Mouse (Mus musculus) kidney, postnatal 25 days (tissue): ENCODE results near the gene Dtd2.

ENCODE experiments used
- DNase-seq, 2 experiments: peaks; one replicate each; pipeline ENCODE4 v3.0.0; 2021; ENCODE audit warnings: mixed read lengths in 2 of 2

Gene Dtd2

DNA sequence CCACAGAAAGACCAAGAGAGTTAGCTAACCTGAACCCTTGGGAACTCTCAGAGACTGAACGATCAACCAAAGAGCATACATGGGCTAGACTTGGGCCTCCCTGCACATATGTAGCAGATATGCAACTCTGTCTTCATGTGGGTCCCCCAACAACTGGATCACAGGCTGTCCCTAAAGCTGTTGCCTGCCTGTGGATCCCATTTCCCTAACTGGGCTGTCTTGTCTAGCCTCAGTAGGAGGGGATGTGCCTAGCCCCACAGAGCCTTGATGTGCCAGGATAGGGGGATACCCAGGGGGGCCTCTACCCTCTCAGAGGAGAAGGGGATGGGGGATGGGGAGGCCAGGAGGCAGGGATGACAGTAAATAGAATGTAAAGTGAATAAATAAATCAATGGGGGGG, 22.7 kb downstream of the Dtd2 start:
- DNase-seq = no peak

DNA sequence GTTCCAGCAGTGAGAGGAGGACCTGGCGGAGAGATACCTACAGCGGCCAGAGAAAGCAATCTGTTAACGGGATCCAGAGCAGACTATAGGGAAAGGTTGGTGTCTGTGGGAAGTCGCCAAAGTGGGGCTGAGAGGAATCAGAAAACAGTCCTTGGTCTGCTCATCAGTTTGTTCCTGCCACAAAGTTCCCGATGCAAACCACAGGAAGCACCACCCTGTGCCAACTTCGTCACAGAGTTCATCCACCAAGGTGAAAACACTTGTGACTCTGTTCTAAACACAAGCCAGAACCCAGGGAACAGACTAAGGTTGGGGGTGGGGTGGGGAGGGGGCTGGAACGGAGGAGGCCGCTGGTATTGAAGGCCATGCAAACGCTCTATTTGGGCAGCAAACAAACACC, 29.8 kb downstream of the Dtd2 start:
- DNase-seq = no peak

DNA sequence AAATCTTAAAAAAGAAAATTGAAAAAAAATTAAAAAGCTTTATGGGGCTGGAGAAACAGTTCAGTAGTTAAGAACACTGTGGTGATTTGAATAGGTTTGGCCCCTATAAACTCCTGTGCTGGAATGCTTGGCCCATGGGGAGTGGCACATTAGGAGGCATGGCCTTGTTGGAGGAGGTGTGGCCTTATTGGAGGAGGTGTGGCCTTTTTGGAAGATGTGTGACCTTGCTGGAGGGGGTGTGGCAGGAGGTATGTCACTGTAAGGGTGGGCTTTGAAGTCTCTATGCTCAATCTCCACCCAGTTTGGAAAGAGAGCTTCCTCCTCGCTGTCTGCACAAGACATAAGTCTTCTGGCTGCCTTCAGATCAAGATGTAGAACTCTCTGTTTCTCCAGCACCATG, 31.9 kb downstream of the Dtd2 start:
- no peak for DNase-seq

DNA sequence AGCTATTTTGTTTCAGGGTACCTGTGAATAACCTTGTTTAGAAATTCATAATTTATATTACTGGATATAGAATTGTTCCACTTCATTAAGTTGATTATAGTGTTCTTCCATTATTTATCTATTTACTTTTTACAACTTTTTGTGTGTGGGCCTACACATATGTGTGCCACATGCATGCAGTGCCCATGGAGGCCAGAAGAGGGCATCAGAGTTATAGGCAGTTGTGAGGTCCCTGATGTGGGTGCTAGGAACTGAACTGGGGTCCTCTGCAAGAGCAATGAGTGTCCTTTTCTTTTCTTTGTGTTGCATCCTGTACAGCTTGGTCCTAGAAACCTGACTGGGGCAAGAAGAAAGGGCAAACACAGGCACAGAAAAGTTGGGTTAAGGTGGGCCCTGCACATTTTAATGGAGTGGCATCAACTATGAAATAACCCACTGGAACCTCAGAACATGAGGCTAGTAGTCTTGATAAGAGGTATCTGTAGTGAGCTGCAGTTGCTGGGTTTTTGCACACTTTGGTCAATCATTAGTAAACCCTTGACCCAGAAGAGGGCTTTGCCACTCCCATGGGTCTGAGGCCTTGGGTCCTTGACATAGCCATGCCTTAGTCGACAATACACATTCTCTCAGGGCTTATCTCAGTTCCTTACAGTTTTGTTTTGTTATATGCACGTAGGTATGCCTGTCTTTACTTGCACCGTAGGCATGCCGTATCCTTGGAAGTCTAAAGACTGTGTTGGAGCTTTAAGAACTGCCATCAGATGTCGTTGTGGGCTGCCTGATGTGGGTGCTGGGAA, 33.8 kb downstream of the Dtd2 start:
- peak in 1 of 2 experiments; percentile 7 for DNase-seq

DNA sequence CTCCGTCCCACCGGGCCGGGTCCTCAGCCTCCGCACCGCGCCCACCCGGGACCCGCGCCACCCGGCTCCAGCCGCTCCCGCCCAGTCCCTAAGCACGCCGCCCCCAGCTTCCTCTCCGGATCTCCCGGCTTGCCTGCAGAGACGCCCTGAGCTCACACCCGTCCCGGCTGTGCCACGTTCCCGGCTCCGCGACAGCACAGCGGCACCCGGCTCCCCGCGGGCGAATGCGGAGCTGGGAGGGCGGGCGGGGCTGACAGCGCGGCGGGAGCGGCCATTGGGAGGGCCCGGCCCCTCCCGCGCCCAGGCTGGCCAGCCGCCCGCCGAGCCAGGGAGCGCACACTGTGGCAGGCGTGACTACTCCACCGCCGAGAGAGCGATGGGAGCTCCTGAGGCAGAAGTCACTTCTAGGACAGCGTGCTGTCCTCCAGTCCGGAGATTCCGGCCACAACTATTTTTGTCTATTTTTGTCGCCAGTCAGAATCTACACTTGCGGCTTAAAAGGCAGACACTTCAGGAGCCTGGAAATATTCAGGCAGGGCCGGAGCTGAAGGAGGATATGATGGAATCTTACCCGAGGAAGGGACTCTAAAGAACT, 35.1 kb downstream of the Dtd2 start, which contains the start of gene Heatr5a:
TSS of gene Heatr5a (minus strand) at position 252 of the 595 bp plus-strand sequence.
- peak; percentile 90 to 95 for DNase-seq

DNA sequence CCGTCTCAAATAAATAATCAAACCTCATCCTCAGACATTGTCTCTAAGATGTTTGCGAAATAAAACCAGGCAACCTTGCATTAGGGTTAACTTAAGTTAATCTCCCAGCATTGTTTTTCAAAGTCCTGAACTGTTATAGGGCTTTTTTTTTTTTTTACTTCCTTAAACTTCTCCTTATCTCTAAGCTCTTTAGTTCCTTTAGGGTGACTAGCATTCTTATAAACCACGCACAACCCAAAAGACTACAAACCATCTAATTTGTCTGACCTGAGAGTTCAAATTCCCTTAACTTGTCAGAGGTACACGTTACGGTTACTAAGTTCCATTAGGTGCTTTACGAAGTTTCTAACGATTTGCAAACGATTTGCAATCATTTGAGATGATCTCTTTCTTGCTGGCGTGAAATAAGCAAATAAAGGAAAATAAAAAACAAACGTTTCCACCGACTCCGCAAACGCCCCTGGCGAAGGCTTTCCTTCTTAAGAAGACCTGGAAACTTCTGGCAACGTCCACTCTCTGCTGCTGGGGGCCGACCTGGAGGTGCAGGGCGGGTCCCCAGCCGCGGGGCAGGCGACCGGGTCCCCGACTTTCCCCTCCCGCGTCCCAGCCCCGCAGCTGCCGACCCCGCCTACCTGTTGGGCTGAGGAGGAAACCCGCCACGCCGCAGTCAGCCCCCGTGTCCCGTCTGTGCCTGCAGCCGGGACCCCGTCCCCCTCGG, 35.8 kb downstream of the Dtd2 start:
- peak in 1 of 2 experiments; percentile 34 for DNase-seq

DNA sequence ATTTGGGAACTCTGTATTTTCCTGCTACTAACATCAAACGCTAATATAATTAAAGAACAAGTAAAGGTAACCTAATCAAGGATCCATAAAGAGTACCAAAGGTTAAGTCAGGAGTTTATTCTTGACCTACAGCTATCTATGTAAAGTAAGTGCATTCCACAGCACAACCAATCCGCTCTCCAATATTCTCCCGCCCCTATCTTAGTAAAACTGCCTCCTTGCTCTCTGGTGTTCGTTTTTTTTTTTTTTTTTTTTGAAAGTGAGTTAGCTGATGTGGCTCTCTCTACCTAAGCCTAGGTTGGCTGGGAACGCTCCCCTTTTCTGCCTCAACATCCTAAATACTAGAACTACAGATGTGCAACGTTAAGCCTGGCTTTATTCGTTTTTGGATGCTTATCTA, 36.4 kb downstream of the Dtd2 start:
- DNase-seq = no peak

DNA sequence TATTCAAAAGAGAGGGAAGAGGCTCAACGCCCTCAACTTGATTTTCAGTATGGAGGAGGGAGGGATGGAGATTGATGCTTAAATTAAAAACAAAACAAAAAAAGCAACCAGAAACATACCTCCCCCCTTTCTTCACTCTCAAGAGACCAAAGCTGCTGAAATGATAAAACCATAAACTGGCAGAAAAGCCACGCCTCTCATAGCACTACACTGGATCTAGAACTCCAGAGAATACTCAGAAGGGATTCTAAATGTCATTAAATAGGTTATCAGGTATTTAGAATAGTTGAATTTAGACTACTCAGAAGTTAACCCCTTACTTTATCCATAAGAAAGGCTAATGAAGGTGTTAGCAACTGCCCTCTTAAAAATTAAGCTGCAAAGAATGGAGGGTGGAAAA, 37.2 kb downstream of the Dtd2 start:
- DNase-seq = no peak

DNA sequence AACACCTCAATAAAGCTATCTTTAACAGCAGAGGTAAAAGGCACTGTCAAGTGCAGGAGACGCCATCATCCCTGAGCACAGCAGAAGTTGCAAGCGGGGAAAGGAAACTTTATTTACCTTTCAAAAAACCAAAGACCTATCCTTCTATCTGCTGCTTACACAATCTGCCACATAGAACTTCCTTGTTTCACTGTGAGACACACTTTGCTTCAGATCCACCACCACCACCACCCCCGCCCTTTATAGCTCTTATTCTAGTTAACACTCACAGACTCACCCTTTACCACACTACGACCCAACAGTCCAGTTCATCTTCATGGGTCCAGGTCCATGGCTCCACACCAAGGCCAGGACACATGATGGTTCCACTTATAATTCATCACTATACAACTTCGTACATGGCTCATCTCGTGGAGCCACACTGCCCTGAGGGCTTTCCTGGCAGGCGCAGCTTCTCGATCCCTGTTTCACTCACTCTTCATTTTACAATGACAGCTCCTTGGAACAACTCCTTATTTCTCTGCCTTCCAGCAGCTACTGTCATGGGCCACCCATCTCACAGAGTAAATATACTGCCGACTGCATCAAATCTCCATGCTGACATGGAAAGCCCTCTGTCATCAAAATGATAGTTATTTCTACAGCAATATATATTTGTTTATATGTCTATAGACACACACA, 38.2 kb downstream of the Dtd2 start:
- DNase-seq = no peak

DNA sequence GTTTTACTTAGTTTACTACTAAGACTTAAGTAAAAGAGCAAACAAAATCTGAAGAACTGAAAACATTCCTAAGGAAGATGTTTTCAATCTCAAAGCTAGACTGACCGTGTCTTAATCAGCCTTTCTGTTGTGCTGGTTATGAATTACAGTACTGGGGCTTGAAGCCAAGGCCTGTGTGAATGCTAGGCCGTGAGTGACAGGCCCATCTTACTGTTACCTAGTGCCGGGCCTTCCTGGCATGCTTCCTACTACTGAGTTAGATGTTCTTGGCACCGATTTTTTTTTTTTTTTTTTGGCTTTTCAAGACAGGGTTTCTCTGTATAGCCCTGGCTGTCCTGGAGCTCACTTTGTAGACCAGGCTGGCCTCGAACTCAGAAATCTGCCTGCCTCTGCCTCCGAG, 48.7 kb downstream of the Dtd2 start:
- no peak for DNase-seq

DNA sequence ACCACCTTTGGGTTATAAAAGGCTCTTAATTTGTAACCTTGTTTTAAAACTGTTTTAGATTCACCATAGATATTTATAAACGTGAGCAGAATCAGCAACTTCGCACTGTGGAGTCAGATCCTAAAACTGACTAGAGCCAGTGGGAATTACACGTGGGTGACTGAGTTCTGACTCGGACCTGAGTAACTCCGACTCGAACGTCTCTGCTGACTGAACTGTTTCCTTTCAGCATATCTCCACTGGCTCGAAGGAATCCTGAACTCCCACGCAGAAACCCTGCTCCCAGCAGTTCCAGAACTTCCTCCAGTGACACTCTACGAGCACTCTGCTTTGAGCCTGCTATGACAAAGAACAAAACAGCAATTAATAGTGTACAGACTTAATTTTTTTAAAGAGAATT, 54.0 kb downstream of the Dtd2 start:
- DNase-seq = no peak

DNA sequence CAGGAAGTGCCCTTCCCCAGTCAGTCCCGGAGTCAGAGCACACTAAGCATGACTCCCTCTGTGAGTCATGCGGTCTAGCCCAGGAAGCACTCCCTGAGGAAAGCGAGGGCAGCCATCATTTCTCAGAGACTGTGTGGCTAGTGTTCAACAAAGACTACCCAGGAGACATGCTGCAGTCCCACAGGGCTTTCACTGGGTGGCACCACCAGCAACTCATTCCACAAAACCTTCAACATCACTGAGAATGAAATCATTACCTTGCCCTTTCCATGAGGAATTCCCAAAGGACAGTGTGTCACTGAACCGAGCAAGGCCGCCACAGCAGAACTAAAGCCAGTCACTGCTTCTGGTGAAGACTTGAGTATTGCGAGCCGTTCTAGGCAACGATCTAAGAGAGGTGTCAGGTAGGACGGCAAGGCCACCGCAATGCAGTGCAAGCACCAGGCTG, 58.8 kb downstream of the Dtd2 start:
- DNase-seq = peak in 1 of 2 experiments; percentile 7

DNA sequence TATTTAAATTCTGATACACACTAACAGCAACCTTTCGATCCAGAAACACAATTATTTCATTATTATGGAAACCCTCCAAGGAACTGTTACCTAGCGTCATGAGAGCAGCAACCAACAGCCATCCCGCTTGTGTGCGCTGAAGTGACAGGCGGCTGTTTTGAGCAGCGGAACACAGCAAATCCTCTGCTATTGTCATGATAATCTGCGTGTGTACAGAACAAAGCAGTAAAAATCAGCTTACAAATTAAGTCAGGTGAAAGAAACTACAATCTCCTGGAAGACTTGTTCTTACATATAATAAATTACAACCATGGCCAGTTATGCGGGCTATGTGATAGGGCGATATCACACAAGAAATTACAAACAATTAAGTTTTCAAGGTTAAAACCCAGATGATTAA, 61.0 kb downstream of the Dtd2 start:
- DNase-seq = no peak

DNA sequence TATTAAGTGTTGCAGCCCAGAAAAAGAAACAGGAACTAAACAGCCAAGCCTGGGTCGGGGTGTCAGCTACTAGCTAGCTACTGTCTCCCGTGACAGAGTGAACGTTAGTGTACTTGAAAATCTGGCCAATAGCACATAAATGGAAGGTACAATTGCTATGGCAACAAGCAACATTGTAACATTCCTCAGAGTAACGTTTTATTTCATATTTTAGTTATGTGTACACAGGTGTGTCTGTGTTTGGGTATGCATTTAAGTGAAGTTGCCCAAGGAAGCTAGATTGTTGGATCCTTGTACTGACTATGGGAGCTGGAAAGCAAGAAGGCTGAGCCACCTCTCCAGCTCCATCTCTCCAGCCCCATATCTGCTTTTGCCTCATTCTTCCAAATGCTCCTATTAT, 66.5 kb downstream of the Dtd2 start:
- DNase-seq = no peak
